Mouse (Mus musculus) thymus, adult 2 months (tissue): Measurements from ENCODE around the gene Mpzl3. TPM values are rescaled to one million over a fixed set of nuclear protein-coding genes. Genes with fewer than 3 reads are reported as not detected.

ENCODE experiments used
- DNase-seq: peaks from one replicate; pipeline ENCODE4 v3.0.0; 2021
- H3K27ac ChIP-seq: fragments of 200-500 bp; 2 replicates; pipeline ENCODE4 v1.5.1; 2012; ENCODE audit warnings: low read length, control low read depth; ENCODE audit not compliant: control insufficient read depth, insufficient read depth
- H3K27me3 ChIP-seq: fragments of 200-500 bp; 2 replicates; pipeline ENCODE4 v1.6.1; 2012; ENCODE audit warnings: mild to moderate bottlenecking, low read length, moderate library complexity, mixed read lengths; ENCODE audit not compliant: control insufficient read depth, insufficient read depth
- H3K36me3 ChIP-seq: fragments of 200-500 bp; 2 replicates; pipeline ENCODE4 v1.6.1; 2012; ENCODE audit warnings: mild to moderate bottlenecking, low read length, moderate library complexity; ENCODE audit not compliant: control insufficient read depth, insufficient read depth
- H3K4me1 ChIP-seq: fragments of 200-500 bp; replicated peaks from 2 replicates; pipeline ENCODE4 v1.6.1; 2012; ENCODE audit warnings: low read length; ENCODE audit not compliant: control insufficient read depth, insufficient read depth
- H3K4me3 ChIP-seq: fragments of 200-500 bp; 2 replicates; pipeline ENCODE4 v1.5.1; 2012; ENCODE audit warnings: mild to moderate bottlenecking, low read length, control low read depth, moderate library complexity; ENCODE audit not compliant: control insufficient read depth, insufficient read depth
- CTCF ChIP-seq: fragments of 200-500 bp; IDR thresholded peaks from 2 replicates; pipeline ENCODE4 v1.5.1; 2012; ENCODE audit warnings: mild to moderate bottlenecking, control low read depth, low read length, moderate library complexity, borderline replicate concordance; ENCODE audit not compliant: control insufficient read depth, poor library complexity, insufficient read depth; ENCODE audit errors: extremely low read depth
- POLR2A ChIP-seq: fragments of 200-500 bp; IDR thresholded peaks from 2 replicates; pipeline ENCODE4 v1.6.1; 2012; ENCODE audit warnings: mild to moderate bottlenecking, low read length, control low read depth, moderate library complexity; ENCODE audit not compliant: control insufficient read depth, poor library complexity, insufficient read depth; ENCODE audit errors: extremely low read depth
- WGBS: fragments of 180-500 bp; shearing (Covaris S2); methylation state at CpG from one replicate; pipeline ENCODE4 v1.1.7; 2018; 5-methylcytosine and 5-hydroxymethylcytosine counted together
- polyA plus RNA-seq: library from polyadenylated mRNA; depleted of rRNA; stranded (reverse); fragments of >200 nt; gene quantifications from 2 replicates; pipeline ENCODE4 v1.2.3, GENCODE M21; 2012

Gene Mpzl3
- polyA plus RNA-seq, 1 experiment: 7.3 TPM

GRCm38 (mm10) chr9:45105596-45106374 is 50.8 kb downstream of the Mpzl3 start:
- H3K27ac ChIP-seq: no peak overlapping the region
- H3K4me3 ChIP-seq: no peak overlapping the region
- WGBS: 98% methylated on average over 2 of the region's 2 CpGs
- H3K36me3 ChIP-seq: no peaks in the 10 kb centered on the region
- peaks cover 7% of the 10 kb centered on the region for H3K4me1 ChIP-seq
- no peaks in the 10 kb centered on the region for H3K27me3 ChIP-seq
- DNase-seq: no peak
- TF ChIP-seq POLR2A: no peak
- TF ChIP-seq CTCF: no peak

GRCm38 (mm10) chr9:45115706-45116105 is 60.7 kb downstream of the Mpzl3 start:
- Histone ChIP-seq H3K27me3 (no peaks in the 10 kb centered on the region), H3K4me3 (no peak overlapping the region), H3K27ac (no peak overlapping the region), H3K36me3 (no peaks in the 10 kb centered on the region), H3K4me1 (peaks cover 42% of the 10 kb centered on the region)
- TF ChIP-seq CTCF (no peak), POLR2A (no peak)
- 57% methylated on average over 14 of the region's 14 CpGs for WGBS
- DNase-seq: no peak

- DNase-seq: no peak
- no peaks in the 10 kb centered on the region for H3K27me3 ChIP-seq
- peak overlapping the region; percentile 62 for H3K27ac ChIP-seq
- no peak overlapping the region for H3K4me3 ChIP-seq
- H3K36me3 ChIP-seq: no peaks in the 10 kb centered on the region
- TF ChIP-seq POLR2A (no peak), CTCF (no peak)
- WGBS: 23% methylated on average over 9 of the region's 9 CpGs
- H3K4me1 ChIP-seq: peaks cover 51% of the 10 kb centered on the region
Observed at GRCm38 (mm10) chr9:45116819-45117218, 61.8 kb downstream of the Mpzl3 start.

- 13% methylated on average over 13 of the region's 13 CpGs for WGBS
- H3K4me3 ChIP-seq: no peak within 1 kb of the TSS
- no peak for DNase-seq
Observed at GRCm38 (mm10) chr9:45117741-45118431, 62.9 kb downstream of the Mpzl3 start, which contains the start of gene Scn2b. Scn2b (plus strand) TSS chr9:45117782.

GRCm38 (mm10) chr9:45118552-45118951 is 63.6 kb downstream of the Mpzl3 start:
- no peaks in the 10 kb centered on the region for H3K27me3 ChIP-seq
- no peak overlapping the region for H3K4me3 ChIP-seq
- peaks cover 62% of the 10 kb centered on the region for H3K4me1 ChIP-seq
- WGBS: 80% methylated on average over 10 of the region's 10 CpGs
- no peak for DNase-seq
- H3K36me3 ChIP-seq: no peaks in the 10 kb centered on the region
- no peak overlapping the region for H3K27ac ChIP-seq
- TF ChIP-seq POLR2A (no peak), CTCF (no peak)

More at GRCm38 (mm10) chr9:45117741-45118431, 62.9 kb downstream of the Mpzl3 start, which contains the start of gene Scn2b:
- Histone ChIP-seq H3K4me1 (peaks cover 60% of the 10 kb centered on the region), H3K36me3 (no peaks in the 10 kb centered on the region), H3K27ac (peak within 1 kb of the TSS; percentile 78), H3K27me3 (no peaks in the 10 kb centered on the region)
- TF ChIP-seq POLR2A (no peak), CTCF (no peak)

- WGBS: 94% methylated on average over 8 of the region's 8 CpGs
- DNase-seq: no peak
- no peak for TF ChIP-seq CTCF
- TF ChIP-seq POLR2A: no peak
- no peak overlapping the region for H3K27ac ChIP-seq
- H3K27me3 ChIP-seq: no peaks in the 10 kb centered on the region
- peaks cover 62% of the 10 kb centered on the region for H3K4me1 ChIP-seq
- no peaks in the 10 kb centered on the region for H3K36me3 ChIP-seq
- no peak overlapping the region for H3K4me3 ChIP-seq
Observed at GRCm38 (mm10) chr9:45119316-45119953, 64.4 kb downstream of the Mpzl3 start.
